Mouse (Mus musculus) kidney, adult 2 months (tissue): Measurements from ENCODE around the gene Dlgap4.

Experiments
- CTCF ChIP-seq: fragments of 200-500 bp; conservative IDR thresholded peaks from 2 replicates; pipeline ENCODE4 v1.5.1; 2011; ENCODE audit warnings: low read depth, mild to moderate bottlenecking, control low read depth, low read length, moderate library complexity, mixed read lengths; ENCODE audit not compliant: insufficient read depth, insufficient read length
- POLR2A ChIP-seq: fragments of 200-500 bp; IDR thresholded peaks from one replicate; pipeline ENCODE4 v1.6.1; 2011; ENCODE audit warnings: low read depth, low read length, control low read depth

GRCm38 (mm10) chr2:156682965-156683364 lies 69.5 kb downstream of the Dlgap4 start:
- TF ChIP-seq CTCF (no peak), POLR2A (no peak)
